20 mouse cellular contexts compared by ENCODE assay signal in genomic region chr7:112581621-112582020, GRCm38 (mm10).
A peak's percentile ranks its signal among the peaks of the same experiment; 100 is the strongest.
DNase-seq lines count a peak whose midpoint lies in the region; ATAC-seq lines count a peak whose summit lies in the region.
"Had no signal": no experiment of that assay in that cellular context is flagged by ENCODE, and none has a peak within 500 bp of the region (broad histone marks: within the 10 kb centered on the region; RNA-seq: fewer than 3 reads in every experiment).

No protein-coding gene starts in this region.

- no peak overlapping the region for H3K27ac ChIP-seq in liver, embryonic 11.5 days (ENCODE audit: low read depth, low read length)
- H3K27ac ChIP-seq: gastrocnemius, adult 2 months; hindbrain, embryonic 13.5 days; left cerebral cortex, adult 2 months; liver, embryonic 12.5 days had no signal

- no peaks in the 10 kb centered on the region for H3K4me1 ChIP-seq in liver, embryonic 11.5 days (replicated peaks; ENCODE audit: control insufficient read depth, insufficient read depth, low read length)
- H3K4me1 ChIP-seq: hindbrain, embryonic 13.5 days; liver, embryonic 12.5 days had no signal

- no peaks in the 10 kb centered on the region for H3K9me3 ChIP-seq in liver, embryonic 11.5 days (ENCODE audit: control insufficient read depth, low read length)
- H3K9me3 ChIP-seq: liver, embryonic 12.5 days had no signal

- H3K36me3 ChIP-seq in liver, embryonic 11.5 days (ENCODE audit: control insufficient read depth, insufficient read depth, low read length): no peaks in the 10 kb centered on the region; the same call in none of the 2 replicates
- H3K36me3 ChIP-seq: hindbrain, embryonic 13.5 days had no signal

- H3K4me2 ChIP-seq in liver, embryonic 11.5 days: no peak overlapping the region
- H3K4me2 ChIP-seq: heart, embryonic 11.5 days; hindbrain, embryonic 13.5 days; liver, embryonic 12.5 days had no signal

- H3K27me3 ChIP-seq in liver, embryonic 11.5 days (replicated peaks; ENCODE audit: control insufficient read depth, insufficient read depth, low read length): no peaks in the 10 kb centered on the region
- H3K27me3 ChIP-seq: hindbrain, embryonic 13.5 days; liver, embryonic 12.5 days had no signal

- no peak overlapping the region for H3K9ac ChIP-seq in liver, embryonic 11.5 days (ENCODE audit: low read depth, low read length)
- H3K9ac ChIP-seq: hindbrain, embryonic 13.5 days; liver, embryonic 12.5 days had no signal

- WGBS in liver, embryonic 11.5 days: 72% methylated on average over 6 of the region's 6 CpGs

- no peak overlapping the region for H3K4me3 ChIP-seq in liver, embryonic 11.5 days (ENCODE audit: low read depth, low read length)
- H3K4me3 ChIP-seq: gastrocnemius, adult 2 months; hindbrain, embryonic 13.5 days; left cerebral cortex, adult 2 months; liver, embryonic 12.5 days had no signal

- DNase-seq in liver (peak; percentile 11), R1 (ENCODE audit: low read depth, low spot score) (peak; percentile 48)
- no peak for DNase-seq in liver, embryonic 11.5 days (ENCODE audit: low spot score)
- DNase-seq in fibroblast of lung, adult 2 months (ENCODE audit: low read depth): peak; percentile 25
- peak; percentile 60 for DNase-seq in lung, postnatal 36 days
- no peak for DNase-seq in right cerebral cortex, postnatal 14 days
- DNase-seq: cerebellum, adult 9-11 months; gastrocnemius, adult 2 months; heart, postnatal 10 days; kidney, adult 8-10 months; kidney, postnatal 25 days; left cerebral cortex, postnatal 4 days; spleen, adult 18-20 months; thymus, postnatal 4 days had no signal

- ATAC-seq in liver, embryonic 11.5 days (replicated peaks; ENCODE audit: low FRiP score): no peak
- ATAC-seq in monocyte, adult 5-6 weeks (replicated peaks; ENCODE audit: insufficient number of reproducible peaks, low FRiP score, low TSS enrichment, poor library complexity, severe bottlenecking): no peak
- ATAC-seq: inflammation-experienced regulatory T-cells, adult 6 months; liver, embryonic 12.5 days had no signal

Comparison
In these comparisons a context has a peak if more than half of its experiments do, and no peak if none do; other contexts are left out.
1. DNase-seq: peak in liver (single experiment), R1 (single experiment), fibroblast of lung, adult 2 months (single experiment) and lung, postnatal 36 days (single experiment); none in liver, embryonic 11.5 days (single experiment) and right cerebral cortex, postnatal 14 days (single experiment).